Mouse (Mus musculus): ENCODE measurements around the gene Hspa4.
"Not testable (repeated sequence)": the region's sequence is repeated elsewhere in the genome, so short reads cannot be mapped to it uniquely, and the experiment has no call there.

The Hspa4 gene

DNA sequence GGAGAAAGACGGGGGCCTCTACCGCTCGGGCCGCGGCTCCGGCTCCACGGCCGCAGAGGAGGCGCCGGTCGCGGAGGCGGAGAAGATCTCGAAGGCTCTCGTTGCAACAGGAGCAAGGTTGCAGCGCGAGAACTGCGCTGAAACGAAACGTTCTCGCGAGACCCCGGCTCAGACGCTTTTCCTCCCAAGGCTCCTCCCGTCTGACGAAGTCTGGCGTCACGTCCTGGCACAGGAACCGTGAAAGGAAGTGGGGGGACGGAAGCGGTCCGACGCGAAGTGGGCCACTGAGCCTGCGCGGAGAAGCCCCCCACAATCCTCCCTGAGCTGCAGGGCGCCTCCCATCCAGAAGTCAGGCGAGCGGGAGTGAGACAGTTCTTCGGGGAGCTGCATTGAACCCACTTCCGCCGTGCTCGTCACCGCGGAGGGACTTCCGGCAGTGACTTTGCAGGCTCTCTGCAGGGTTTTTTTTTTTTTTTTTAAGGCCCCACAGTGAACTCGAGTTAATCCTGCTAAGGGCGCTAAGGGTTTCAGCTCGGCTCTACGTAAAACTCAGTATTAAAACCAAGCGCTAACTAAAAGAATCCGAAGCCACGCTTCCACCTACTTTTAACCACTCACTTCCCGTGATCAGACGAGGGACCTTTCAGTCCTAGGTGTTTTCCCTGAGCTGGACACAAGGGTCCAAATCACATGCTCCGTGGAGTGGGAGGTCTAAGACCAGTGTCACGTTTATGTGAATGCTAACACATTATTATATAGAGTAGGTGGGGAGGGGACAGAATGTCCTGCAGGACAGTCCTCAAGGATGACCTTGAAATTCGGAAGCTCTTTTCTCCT is at the start of gene Hspa4:
TSS of gene Hspa4 (minus strand) at position 128 of the 837 bp plus-strand sequence.
- ATAC-seq (ENCODE audit: low TSS enrichment) = peak; percentile 97

- no peak for ATAC-seq (ENCODE audit: low TSS enrichment)
These were observed 45.5 kb upstream of the Hspa4 start for GRCm38 (mm10) chr11:53345738-53346137.

GRCm38 (mm10) chr11:53345328-53345727 is 45.1 kb upstream of the Hspa4 start:
- no peak for ATAC-seq (ENCODE audit: low TSS enrichment)

- ATAC-seq (ENCODE audit: low TSS enrichment) = no peak
These were observed 42.5 kb upstream of the Hspa4 start for GRCm38 (mm10) chr11:53342711-53343110.

DNA sequence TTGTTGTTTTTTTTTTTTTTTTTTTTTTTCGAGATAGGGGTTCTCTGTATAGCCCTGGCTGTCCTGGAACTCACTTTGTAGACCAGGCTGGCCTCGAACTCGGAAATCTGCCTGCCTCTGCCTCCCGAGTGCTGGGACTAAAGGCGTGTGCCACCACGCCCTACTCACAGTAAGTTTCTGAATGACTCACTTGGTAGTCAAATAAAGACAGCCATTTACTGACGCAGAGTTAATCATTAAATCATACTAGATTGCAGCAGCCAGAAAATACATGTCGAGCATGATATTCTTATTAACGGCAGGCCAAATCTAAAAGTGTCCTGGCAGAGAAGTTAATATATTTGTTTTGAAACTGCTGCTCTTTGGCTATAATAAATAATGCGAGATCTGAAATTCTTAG is 40.8 kb upstream of the Hspa4 start:
- ATAC-seq (ENCODE audit: low TSS enrichment) = not testable (repeated sequence)

DNA sequence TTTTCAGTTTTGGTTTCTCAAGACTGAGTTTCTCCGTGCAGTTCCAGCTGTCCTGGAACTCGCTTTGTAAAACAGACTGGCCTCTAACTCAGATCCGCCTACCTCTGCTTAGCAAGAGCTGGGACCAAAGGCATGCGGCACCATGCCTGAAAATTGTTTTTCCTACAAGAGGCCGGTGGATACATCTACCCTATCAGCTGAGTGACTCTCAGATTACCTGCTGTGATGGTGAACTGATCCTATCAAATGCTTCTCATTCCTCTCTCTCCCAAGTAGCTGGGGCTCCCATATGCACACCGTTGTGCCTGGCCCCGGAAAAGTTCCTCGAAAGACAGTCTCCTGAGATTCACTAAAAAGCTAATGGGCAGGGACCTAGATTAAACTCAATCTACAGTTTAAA is 37.4 kb upstream of the Hspa4 start:
- ATAC-seq (ENCODE audit: low TSS enrichment) = no peak

DNA sequence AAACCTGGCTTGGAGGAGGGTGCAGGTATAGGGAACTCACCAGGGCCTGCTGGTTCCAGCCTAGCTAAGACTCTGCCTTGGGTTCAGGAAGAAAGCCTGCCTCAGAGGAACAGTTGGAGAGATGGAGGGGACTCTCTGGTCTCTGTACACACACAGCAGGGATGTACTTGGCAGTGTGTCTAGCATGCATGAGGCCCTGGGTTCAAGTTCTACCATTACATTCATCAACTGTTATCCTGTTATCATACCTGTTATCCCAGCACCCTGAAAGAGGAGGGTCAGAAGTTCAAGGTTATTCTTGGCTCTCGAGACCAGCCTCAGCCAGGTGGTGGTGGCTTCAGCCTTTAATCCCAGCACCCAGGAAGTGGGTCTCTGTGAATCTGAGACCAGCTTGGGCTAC is 36.7 kb upstream of the Hspa4 start:
- no peak for ATAC-seq (ENCODE audit: low TSS enrichment)

DNA sequence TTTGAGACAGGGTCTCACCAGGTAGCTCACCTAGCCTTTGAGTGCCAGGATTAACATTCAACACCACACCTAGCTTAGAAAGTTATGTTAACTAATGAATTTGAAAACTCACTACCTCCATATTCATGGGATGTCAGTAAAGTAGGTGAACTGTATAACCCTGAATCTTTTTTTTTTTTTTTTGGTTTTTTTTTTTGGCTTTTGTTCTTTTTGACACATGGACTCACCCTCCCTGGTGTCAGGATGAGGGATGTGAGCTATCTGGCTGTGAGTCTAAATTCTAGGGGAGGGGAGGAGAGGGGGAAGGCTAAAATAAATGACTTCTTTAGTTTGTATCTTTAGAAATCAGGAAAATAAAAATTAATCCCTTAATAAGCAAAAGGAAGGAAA is 35.9 kb upstream of the Hspa4 start:
- ATAC-seq (ENCODE audit: low TSS enrichment) = no peak

- ATAC-seq (ENCODE audit: low TSS enrichment) = no peak
These were observed 35.4 kb upstream of the Hspa4 start for GRCm38 (mm10) chr11:53335505-53336181.

DNA sequence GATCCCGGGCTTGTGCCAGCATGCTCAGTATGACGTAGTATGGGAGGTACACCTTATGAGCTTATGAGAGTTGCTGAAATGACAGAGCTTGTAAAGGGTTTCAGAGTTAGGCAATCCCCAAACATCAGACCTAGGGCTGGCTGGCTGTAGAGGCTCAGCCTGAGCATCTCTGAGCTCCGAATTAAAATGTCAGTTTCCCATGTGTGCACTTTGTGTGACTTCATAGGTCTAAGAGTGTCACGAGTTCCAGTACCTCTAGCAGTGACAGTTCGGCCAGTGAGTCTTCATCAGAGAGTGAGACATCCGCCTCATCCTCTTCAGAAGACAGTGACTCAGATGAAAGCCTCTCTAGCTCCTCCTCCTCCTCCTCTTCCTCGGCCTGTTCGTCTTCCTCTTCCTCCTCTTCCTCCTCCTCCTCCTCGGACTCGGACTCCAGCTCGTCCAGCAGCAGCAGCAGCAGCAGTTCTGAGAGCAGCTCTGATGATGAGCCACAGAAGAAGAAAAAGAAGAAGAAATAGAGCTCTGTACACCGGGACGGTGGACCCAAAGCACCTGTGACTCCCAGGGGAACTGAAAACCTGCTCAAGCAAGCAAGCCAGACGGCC is 31.9 kb upstream of the Hspa4 start:
- no peak for ATAC-seq (ENCODE audit: low TSS enrichment)

GRCm38 (mm10) chr11:53331121-53331520 is 30.9 kb upstream of the Hspa4 start:
- no peak for ATAC-seq (ENCODE audit: low TSS enrichment)

- no peak for ATAC-seq (ENCODE audit: low TSS enrichment)
These were observed 30.1 kb upstream of the Hspa4 start for GRCm38 (mm10) chr11:53330325-53330724.

- ATAC-seq (ENCODE audit: low TSS enrichment) = peak; percentile 100
These were observed 24.3 kb upstream of the Hspa4 start, which contains the start of gene Zcchc10 for GRCm38 (mm10) chr11:53324512-53324968. TSS of gene Zcchc10 (plus strand) at chr11:53324679.

GRCm38 (mm10) chr11:53319867-53320266 is 19.6 kb upstream of the Hspa4 start:
- ATAC-seq (ENCODE audit: low TSS enrichment) = not testable (repeated sequence)

- ATAC-seq (ENCODE audit: low TSS enrichment) = not testable (repeated sequence)
These were observed 18.3 kb upstream of the Hspa4 start for GRCm38 (mm10) chr11:53318568-53318967.

GRCm38 (mm10) chr11:53318041-53318440 is 17.8 kb upstream of the Hspa4 start:
- no peak for ATAC-seq (ENCODE audit: low TSS enrichment)

DNA sequence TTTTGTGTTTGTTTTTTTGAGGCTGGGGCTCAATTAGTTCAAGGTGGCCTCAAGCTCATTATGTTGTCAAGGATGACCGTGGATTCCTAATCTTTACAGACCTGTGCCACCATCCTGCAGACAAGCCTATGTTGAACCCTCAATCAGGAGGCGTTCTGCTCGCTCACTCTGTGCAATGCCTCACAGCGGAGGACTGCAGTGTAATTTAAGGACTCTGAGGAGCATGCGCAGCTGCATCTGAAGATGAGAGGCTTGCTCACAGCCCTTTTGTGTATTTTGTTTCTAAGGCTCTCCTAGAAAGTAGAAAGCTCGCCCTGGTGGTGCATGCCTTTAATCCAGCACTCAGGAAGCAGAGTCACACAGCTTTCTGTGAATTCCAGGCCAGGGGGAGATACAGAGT is 16.7 kb upstream of the Hspa4 start:
- peak; percentile 86 for ATAC-seq (ENCODE audit: low TSS enrichment)

- no peak for ATAC-seq (ENCODE audit: low TSS enrichment)
These were observed 14.5 kb upstream of the Hspa4 start for GRCm38 (mm10) chr11:53314770-53315173.

DNA sequence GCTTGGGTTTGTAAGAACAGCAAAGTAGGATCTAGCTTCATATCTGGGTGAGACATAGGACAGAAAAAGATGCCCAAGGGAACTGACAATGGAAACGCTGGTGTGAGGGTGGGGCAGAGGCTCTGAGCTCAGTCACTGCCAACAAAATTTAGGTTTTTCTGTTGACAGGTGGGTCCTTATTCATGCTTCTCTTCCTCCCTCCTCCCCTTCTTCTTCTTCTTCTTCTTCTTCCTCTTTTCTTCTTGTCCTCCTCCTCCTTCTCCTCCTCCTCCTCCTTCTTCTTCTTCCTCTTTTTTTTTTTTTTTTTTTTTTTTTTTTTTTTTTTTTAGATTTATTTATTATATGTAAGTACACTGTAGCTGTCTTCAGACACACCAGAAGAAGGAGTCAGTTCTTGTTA is 12.6 kb upstream of the Hspa4 start:
- ATAC-seq (ENCODE audit: low TSS enrichment) = not testable (repeated sequence)

GRCm38 (mm10) chr11:53311385-53311784 is 11.1 kb upstream of the Hspa4 start:
- no peak for ATAC-seq (ENCODE audit: low TSS enrichment)

DNA sequence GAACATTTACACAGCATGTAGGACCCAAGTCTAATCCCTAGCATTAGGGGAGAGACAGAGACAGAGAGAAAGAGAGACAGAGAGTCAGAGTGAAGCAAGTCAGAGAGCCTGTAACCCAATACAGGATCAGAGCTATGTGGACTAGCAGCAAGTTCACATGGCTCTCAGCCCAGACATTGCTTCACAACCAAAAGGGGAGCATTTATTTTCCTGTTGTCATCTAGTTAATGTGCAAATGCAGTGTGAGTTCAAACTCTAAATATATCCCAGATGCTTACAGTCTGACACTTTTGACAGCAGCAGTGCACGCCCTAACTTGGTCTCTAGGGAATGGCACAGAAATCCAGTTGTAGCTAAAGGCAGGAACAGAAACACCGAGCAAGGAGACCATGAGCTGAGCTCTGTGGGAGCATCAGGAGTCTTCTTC is 8.6 kb upstream of the Hspa4 start:
- ATAC-seq (ENCODE audit: low TSS enrichment) = no peak

DNA sequence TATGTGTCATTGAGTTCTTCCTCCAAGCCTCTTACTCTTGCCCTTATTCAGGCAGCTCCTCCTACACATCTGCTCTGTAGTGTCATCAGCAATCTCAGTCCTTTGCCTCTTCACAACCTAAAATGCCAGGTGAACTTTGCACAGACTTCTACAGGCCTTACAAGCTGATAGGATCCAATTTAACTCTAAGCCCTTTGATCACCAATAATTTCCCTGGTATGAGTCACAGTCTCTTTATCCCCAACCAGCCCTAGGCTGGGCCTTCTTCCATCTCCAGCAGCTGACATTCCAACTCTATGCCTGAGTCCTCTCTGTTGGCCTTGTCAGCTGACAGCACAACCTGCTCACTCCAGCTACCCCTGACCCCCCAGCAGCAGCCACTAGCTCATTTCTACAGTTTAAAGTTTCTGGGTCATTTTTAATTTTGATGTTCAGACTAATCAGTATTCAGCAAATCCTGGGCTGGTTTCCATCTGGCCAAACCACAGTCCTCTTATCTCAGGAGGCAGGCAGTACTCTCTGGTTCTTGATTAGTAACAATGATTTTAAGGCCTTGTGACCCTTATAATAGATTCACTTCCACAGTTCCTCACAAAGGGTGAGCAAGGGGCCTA is 8.1 kb upstream of the Hspa4 start:
- no peak for ATAC-seq (ENCODE audit: low TSS enrichment)
